Mouse (Mus musculus): Measurements from ENCODE around the gene Fam168b. TPM values are rescaled to one million over a fixed set of nuclear protein-coding genes. Genes with fewer than 3 reads are reported as not detected.

Fam168b gene
- total RNA-seq (2021) = 10 to 100 TPM; 20.5 to 30.7 TPM
- long read RNA-seq, experiment 1, full-length matches to known transcripts = 4 of 13 reads
- long read RNA-seq, experiment 1, partial matches to known transcripts = 0 of 13 reads
- long read RNA-seq, experiment 1, other reads (novel, unspliced or antisense) = 9 of 13 reads
- long read RNA-seq, experiment 2, full-length matches to known transcripts = 7 of 20 reads
- long read RNA-seq, experiment 2, partial matches to known transcripts = 1 of 20 reads
- long read RNA-seq, experiment 2, other reads (novel, unspliced or antisense) = 12 of 20 reads

DNA sequence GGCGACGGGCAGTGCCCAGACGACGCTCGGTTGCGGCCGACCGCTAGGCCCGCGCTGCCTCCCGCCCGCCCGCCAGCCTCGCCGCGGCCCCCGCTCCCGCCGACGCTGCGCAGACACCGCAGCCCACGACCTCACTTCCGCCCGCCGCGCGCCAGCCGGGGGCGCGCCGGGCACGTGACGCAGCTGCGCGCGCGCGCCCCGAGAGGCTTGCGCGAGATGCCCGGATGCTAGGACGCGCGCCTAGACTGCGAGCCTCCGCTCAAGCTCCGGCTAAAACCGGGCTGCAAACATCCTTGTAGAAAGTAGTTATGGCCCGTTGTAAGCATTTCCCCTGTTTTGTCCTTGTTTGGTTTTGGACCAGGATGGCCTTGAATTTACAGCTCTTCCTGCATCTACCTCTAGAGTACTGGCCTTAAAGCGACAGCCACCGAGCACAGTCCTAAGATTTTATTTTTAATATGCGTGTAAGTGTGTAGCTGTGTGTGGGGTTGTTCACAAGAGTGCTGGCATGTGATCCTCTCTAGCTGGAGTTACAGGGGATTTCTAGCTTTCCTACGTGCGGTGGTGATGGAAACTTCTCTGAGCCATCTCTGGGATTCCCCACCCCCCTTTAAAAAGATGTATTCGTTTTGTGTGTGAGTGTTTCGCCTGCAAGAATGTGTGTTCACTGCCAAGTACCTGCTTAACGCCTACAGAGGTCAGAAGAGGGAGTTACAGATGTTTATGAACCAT lies at the start of gene Fam168b:
Gene Fam168b, minus strand, starts transcription at position 179 of the 732 bp plus-strand sequence.
- peak; percentile 78 to 85 for DNase-seq
- intact Hi-C loops (cut with DNase I) = no loop called here

DNA sequence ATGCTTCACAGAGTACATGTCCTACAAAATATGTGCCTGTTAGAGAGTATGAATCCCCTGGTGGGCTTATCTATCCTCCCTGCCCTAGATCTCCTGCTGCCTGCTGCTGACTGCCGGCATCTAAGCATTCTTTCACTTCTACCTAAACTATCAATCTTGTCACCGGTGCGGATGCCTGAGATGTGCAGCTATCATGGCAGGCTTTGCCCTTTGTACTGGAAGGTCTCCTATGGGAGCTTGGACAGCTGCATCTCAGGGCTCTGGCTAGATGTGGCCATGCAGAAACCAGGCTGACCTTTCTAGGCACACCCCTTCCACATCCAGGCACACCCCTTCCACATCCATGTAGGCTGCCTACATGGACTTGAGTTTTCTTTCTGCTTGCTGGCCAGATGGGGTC lies 49.6 kb upstream of the Fam168b start:
- intact Hi-C loops (cut with DNase I) = loop anchor here (10.0 kb wide), 1 partner anchor 258 kb away; no protein-coding TSS in a partner anchor
- no peak for DNase-seq

DNA sequence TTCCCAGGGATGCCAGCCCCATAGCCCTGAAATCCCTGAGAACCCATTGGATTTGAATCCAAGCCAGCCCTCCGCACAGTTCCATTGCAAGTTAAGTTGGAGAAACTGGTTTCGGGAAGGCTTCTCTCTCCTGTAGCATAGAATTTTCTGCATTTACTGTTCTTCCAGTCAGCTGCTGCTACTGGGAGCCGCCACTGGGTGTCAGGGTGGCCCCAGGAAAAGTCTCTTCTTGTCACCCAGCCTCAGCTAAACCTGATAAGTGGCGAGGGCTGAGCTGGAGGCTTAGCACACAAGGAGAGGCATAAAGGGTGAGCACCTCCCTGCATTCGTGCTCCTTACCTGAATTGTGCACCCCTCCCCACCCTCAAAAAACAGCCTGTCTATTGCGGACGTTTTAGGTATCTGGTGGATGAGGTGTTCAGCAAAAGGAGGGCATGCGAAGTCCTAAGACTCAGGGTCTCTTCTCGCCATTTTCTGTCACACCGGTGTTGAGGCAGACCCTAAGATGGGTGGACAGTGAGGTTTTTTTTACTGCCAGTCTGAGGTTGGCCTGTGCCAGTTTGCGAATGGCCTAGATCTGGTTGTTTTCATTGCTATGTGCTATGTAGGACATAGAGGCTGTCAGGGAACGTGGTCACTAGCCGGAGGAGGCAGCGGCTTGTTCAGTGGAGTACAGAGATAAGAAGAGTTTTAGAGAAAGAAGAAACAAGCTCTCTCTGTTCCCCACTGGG lies 48.9 kb upstream of the Fam168b start:
- intact Hi-C loops (cut with DNase I) = loop anchor here (10.0 kb wide), 1 partner anchor 257 kb away; no protein-coding TSS in a partner anchor
- DNase-seq = no peak

DNA sequence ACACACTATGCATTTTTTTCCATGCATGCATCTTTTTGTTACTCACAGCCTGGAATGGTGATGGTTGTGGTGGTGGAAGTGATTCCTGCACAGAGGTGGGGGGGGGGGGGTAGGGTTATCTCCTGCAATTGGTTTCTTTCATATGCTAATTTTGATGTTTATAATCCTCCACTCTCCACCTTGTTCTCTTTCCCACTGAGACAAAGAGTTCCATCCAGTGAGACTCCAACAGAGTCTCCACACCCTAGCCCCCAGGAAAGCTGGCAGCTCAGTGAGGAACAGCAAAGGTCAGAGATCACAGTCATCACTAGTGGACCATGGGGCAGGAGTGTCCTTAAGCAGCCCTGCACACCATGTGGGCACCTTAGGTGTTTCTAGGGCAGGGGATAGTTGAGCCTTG lies 40.9 kb upstream of the Fam168b start:
- intact Hi-C loops (cut with DNase I) = no loop called here

DNA sequence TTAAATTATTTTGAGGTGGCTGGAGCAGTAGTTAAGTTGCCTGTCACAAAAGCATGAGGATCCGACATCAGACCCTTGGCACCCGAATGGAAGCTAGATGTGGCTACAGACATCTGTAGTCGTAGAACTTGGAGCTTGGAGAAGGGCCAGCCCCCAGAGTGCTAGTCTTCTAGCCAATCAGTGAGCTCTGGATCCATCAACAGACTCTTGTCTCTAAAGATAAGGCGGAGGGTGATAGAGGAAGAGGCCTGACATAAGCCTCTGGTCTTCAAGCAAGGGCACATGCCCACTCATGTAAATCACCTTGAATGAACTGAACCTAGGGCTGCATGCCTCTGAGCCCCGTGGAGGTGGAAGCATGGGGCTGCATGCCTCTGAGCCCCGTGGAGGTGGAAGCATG lies 36.7 kb upstream of the Fam168b start:
- no peak for DNase-seq
- intact Hi-C loops (cut with DNase I) = no loop called here

More for the DNA sequence above, 40.9 kb upstream of the Fam168b start:
- no peak for DNase-seq

DNA sequence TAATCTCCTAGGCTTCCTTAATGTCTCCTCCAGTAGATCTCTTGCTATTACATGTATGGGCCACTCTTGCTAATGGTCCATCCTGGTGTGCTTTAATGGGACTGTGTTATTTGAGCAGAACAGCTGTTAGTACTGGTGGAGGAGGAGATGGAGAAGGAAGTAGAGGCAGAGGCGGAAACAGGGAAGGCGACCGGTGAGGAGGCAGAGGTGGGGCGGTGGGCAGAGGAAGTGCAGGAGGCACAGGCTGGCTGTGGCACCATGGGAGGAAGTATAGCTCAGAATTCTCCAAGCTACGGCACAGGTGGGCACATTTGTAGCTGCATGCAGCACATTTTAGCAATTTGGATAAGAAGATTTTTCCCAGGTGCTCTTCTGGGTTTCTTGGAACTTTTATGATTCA lies 30.7 kb upstream of the Fam168b start:
- intact Hi-C loops (cut with DNase I) = no loop called here

DNA sequence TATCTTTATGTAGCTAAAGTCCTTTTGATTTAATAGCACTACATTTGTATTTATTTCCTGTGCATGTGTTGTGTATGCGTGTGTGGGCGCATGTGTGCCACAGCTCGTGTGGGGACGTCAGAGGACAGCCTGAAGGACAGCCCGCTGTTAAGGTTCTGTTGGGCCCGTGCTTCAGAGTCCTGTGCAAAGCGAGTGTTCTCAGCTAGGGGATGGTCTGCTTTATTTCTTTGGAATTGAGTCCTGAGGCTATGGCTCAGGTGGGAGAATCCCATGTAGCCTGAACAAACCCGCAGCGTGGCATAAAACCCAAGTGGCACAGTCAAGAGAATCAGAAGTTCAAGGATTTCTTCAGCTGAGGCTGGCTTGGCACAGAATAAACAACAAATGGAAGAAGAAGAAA lies 28.3 kb upstream of the Fam168b start:
- intact Hi-C loops (cut with DNase I) = no loop called here
- DNase-seq = no peak

More for the DNA sequence above, 30.7 kb upstream of the Fam168b start:
- no peak for DNase-seq

DNA sequence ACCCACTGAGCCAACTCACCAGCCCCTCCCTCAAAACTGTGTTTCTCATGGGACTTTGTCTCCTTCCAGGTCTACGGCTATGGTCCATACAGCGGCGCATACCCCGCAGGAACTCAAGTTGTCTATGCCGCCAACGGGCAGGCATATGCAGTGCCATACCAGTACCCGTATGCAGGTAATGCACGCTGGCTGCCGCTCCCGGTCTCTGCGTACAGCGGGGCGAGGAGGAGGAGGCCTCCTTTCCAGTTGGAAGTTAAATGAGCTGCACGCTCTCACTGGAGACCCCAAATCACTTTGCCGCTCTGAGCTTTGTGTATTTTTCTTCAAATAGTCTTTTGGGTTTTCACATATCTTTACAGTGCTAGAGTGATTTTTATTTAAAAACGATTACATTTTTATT lies 26.4 kb upstream of the Fam168b start:
- DNase-seq = no peak
- intact Hi-C loops (cut with DNase I) = loop anchor here (2.0 kb wide), 1 partner anchor 130 kb away; no protein-coding TSS in a partner anchor

DNA sequence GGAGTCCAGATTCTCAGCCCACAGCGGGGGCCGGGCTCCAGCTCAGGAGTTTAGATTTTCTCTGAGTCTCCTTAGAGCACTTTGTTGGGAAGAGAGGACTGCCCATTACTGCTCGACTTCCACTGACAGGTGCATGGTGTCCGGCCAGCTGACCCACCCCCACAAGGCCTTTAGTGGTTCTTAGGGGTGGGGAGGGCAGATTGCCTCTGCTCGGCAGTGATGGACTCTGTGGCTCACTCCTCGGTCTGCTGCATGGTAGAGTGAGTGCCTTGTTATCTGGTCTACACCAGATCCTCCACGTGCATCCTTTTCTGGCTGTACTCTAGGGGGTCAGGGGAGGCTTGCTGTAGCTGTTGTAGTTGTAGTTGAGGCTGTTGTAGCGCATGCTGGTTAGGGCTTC lies 25.5 kb upstream of the Fam168b start:
- intact Hi-C loops (cut with DNase I) = loop anchor here (2.0 kb wide), 1 partner anchor 130 kb away; no protein-coding TSS in a partner anchor
- no peak for DNase-seq

DNA sequence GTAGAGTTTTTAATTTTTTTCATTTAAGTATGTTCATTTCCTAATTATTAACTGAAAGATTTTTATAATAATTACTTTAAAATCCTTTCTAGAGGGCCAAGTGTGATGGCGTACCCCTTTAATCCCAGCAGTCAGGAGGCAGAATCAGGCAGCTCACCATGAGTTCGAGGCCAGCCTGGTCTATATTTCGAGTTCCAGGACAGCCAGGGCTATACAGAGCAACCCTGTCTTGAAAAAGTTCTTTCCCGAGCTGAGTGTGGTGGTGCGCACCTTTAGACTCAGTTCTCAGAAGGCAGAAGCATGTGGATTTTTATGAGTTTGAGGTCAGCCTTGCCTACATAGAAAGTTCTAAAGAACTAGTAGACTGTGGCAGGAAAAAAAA lies 24.7 kb upstream of the Fam168b start:
- intact Hi-C loops (cut with DNase I) = no loop called here
- no peak for DNase-seq

DNA sequence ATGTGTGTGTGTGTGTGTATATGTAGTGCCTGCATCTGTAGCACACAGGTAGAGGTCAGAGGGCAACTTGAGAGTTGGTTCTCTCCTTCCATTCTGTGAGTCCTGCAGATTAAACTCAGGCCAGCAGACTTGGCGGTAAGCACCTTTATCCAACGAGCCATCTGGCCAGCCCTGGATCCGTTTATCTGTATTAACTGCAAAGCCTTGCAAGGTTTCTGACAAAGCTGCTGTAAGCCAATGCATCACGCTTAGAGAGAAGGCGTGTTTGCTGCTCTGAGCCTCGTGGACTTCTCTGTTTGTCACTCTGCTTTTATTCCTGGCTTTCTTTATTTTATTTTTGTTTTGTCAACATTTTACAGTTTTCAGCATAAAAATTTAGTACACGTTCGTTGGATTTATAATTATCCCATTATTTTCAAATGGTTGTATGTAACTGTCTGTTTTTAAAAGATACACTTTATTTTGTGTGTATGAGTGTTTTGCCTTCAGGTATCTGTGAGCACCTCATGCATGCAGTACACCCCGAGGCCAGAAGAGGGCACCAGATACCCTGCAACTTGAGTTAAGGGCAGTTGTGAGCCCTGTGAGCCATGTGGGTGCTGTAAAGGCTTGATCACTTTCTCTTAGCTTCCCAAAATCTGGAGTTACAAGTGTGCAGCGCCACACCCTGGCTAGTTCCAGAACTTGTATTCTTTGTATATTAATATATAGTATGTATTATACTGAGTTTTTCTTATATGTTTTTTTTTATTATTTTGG lies 24.1 kb upstream of the Fam168b start:
- peak; percentile 85 to 87 for DNase-seq
- intact Hi-C loops (cut with DNase I) = no loop called here

DNA sequence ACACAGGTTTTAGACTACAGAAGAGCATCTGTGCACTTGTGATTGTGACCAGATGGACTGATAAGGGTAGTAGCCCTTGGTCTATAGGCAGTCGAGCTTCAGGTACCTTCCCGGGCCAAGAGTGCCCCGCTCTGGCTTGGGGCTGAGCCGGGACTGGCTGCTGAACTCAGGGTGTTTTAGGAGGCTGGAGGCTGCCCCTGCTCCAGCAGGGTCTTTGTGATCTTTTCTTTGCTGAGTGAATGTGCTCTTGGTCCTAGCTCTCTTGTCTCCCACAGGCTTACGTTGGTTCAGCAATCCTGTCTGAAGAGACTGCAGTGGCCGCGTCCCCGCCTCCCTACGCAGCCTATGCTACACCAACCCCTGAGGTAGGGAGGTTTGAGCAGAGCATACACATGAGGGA lies 23.0 kb upstream of the Fam168b start:
- DNase-seq = no peak
- intact Hi-C loops (cut with DNase I) = no loop called here

DNA sequence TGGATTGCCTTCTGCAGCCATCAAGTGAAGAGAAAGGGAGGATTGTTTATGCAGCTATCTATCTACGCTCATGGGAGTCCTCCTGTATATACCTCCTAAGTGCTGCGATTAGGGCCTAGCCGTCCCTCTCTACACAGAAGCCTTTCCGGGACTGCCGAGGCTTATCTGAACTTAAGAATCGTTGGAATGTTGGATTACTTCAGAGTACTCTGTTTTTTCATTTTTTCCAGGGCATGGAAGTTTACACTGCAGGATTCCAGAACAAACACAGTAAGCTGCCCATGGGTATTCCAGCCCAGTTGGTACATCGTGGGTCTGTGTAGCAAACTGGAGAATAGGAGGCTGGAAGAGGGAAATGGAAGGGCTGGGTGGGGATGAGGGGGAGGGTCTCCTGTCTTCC lies 21.4 kb upstream of the Fam168b start:
- intact Hi-C loops (cut with DNase I) = no loop called here
- no peak for DNase-seq

DNA sequence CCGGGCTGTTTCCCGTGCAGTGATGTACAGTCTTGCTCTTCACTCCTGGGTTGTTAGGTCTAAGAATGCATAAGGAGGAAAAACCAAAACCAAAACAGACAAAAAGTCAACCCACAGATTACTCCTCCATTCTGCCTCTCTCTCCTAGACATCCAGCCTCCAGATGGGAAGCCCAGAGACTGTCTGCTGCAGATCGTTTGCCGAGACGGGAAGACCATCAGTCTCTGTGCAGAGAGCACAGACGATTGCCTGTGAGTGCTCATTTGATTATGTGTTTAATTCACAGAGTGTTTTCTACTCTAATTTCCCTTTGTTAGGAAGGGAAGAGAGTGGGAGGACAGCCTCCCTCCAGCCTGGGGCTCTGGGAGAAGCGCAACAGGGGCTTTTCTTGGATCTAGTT lies 20.5 kb upstream of the Fam168b start:
- intact Hi-C loops (cut with DNase I) = no loop called here
- DNase-seq = no peak

DNA sequence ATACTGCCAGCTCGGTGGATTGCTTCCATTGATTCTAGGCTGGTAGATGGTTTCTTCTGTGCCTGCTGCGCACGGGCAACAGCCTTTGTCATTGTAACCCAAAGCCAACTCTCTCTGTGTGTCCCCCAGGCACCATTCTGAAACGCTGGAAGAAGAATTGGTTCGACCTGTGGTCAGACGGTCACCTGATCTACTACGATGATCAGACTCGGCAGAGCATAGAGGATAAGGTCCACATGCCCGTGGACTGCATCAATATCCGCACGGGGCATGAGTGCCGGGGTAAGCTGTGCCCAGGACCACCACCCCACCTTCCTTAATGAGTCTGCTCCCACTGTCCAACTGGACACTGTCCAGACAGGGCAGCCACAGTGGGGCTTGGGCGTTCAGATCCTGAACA lies 20.0 kb upstream of the Fam168b start:
- no peak for DNase-seq
- intact Hi-C loops (cut with DNase I) = no loop called here

DNA sequence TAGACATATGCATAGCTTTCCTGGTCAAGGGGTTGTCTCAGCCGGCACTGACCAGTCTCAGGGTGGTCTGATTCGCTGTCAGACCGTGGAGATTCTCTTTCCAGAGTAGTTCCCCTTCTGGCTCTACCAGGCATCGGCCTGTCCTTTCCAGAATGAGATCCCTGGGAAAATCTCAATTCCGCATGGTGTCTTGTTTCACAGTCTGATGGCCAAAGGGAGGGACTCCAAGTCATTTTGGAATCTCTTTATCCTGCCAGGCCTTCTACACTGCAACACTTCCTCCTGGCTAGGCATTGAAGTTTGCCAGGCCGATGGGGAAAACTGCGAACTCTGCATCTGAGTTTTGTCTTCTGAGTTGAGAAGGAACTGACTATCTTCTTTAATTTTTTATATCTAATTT lies 17.3 kb upstream of the Fam168b start:
- intact Hi-C loops (cut with DNase I) = no loop called here
- DNase-seq = no peak

DNA sequence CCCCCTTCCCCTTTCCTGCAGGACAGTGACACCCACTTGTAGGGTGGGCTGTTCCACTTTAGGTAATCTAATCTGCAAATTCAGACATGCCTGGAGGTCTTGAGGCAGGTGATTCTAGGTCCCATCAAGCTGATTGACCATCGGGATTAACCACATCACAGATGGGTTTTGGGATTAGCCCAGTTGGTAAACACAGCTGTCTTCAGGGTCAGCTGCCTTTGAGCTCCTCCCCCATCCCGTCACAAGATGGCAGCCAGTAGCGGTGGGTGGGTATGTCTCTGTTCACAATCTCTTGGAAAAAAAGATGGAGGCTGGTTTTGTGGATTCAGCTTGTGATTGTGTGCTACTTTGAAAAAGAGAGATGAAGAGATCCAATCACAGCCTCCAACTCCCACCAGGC lies 16.9 kb upstream of the Fam168b start:
- DNase-seq = no peak
- intact Hi-C loops (cut with DNase I) = no loop called here

DNA sequence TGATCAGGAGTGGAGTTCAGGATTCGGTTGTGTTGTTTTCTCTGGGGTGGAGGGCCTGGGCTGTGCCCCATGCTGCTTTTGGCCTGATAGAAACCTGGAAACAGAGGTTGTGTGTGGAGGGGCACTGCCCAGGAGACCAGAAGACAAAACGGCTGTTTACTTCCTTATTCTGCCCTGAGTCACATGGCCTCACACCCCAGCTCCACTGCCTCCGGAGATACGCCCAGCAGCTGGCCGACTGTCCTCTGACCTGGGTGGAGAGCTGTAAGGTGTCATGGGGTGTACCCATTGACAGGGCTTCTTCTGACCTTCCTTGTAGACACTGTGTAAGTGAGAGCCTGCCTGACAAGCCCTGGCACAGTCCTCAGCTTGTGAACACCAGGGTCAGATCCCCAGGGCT lies 15.8 kb upstream of the Fam168b start:
- intact Hi-C loops (cut with DNase I) = no loop called here
- DNase-seq = no peak

DNA sequence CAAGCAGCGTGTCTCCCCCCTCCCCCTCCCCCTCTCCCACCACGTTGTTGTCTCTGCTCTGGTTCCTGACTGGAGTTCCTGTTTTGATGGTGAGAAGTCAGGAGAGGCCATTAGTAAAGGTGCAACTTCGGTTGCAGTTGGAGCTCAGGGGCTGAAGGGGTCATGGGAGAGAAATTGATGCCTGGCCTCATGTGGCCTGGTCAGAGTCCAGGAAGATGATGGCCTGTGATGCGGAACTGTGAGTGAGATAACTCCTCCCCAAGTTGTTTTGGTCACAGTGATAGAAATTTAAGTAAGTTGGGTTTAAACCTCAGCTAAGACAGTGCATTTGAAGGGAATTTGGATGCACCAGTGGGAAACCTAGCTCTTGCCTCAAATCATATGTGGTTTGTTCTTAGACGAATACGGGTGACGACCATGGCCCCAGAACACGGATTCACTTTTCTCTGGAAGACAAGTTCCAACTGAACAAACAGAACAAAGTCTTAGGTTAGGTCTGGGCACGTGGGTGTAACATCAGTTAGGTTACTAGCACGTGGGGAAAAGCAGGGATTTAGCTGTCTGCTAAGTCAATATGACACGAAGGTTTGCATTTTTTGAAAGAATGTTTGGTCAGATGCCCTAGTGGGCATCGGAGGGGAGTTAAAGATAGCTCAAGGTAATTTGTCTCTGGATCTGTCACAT lies 12.3 kb upstream of the Fam168b start:
- intact Hi-C loops (cut with DNase I) = no loop called here
- no peak for DNase-seq

DNA sequence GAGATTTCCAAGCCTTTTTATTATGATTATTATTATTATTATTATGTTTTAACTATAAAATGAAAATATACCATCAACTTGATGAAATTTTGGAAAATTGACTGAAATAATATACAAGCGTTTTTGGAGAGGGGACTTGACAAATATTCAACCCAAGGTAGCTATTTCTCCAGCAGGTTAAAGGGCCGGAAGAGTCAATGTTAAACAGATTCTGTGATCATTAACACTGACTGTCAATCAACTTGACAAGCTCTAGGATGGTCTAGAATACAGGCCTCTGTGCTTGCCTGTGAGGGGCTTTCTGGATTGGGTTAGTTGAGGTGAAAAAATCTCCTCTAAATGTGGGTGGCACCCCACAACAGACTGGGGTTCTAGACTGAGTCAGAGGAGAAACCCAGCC lies 10.9 kb upstream of the Fam168b start:
- no peak for DNase-seq
- intact Hi-C loops (cut with DNase I) = loop anchor here (5.0 kb wide), 1 partner anchor 41 kb away; no protein-coding TSS in a partner anchor
